Mouse (Mus musculus): ENCODE measurements at regions not wholly inside any gene's neighbourhood (a gene's known extent, or its start where the extent isn't known, plus 50 kb on each side); places are given as distances from the start of the nearest gene placed in this dataset.

GRCm38 (mm10) chr1:112378660-112379059 lies 513.9 kb upstream of the Dsel start:
- Histone ChIP-seq H3K27me3 (replicated peaks; ENCODE audit: control insufficient read depth, insufficient read depth, low read length) (no peaks in the 10 kb centered on the region), H3K9me3 (ENCODE audit: control insufficient read depth, low read length) (no peaks in the 10 kb centered on the region), H3K4me1 (ENCODE audit: control insufficient read depth, insufficient read depth, low read length) (no peaks in the 10 kb centered on the region), H3K4me2 (ENCODE audit: low read depth, low read length) (no peak overlapping the region), H3K27ac (ENCODE audit: low read length) (no peak overlapping the region), H3K36me3 (ENCODE audit: control insufficient read depth, insufficient read depth, low read length) (no peaks in the 10 kb centered on the region), H3K4me3 (ENCODE audit: low read length) (no peak overlapping the region), H3K9ac (ENCODE audit: low read depth, low read length) (no peak overlapping the region)
- ATAC-seq: 0 out of 2 replicates have a peak, but pooled peaks have one; percentile 36
- 9% methylated on average over 2 of the region's 2 CpGs for WGBS

- Histone ChIP-seq H3K27me3 (replicated peaks; ENCODE audit: control insufficient read depth, insufficient read depth, low read length) (no peaks in the 10 kb centered on the region), H3K9ac (ENCODE audit: low read depth, low read length) (no peak overlapping the region), H3K4me2 (ENCODE audit: low read depth, low read length) (no peak overlapping the region), H3K4me1 (ENCODE audit: control insufficient read depth, insufficient read depth, low read length) (no peaks in the 10 kb centered on the region), H3K27ac (ENCODE audit: low read length) (no peak overlapping the region), H3K36me3 (ENCODE audit: control insufficient read depth, insufficient read depth, low read length) (no peaks in the 10 kb centered on the region), H3K4me3 (ENCODE audit: low read length) (no peak overlapping the region), H3K9me3 (ENCODE audit: control insufficient read depth, low read length) (no peaks in the 10 kb centered on the region)
- WGBS: 92% methylated on average over 1 of the region's 1 CpGs
- ATAC-seq: no peak
Measured at GRCm38 (mm10) chr1:112355816-112356215, 491.1 kb upstream of the Dsel start.
